Mouse (Mus musculus): ENCODE results near the gene Fstl4.

DNA sequence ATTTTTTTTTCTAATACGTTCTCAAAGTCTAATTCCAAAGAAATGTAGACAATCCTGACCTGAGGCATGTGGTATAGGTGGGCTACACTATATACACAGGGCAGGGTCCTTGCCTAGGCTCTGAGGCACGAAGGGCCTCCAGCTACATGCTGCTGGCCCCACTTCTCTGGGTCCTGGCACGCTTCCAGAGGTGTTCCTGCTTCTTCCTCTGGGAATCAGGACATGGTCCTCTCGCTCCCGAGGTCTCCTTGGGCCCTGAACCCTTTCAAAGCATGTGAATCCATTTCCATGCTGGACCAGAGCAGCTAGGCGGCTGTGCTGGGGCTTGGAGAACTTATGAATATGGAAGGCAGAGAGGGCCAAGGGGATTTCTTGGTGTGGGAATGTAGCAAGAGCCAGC, 292.3 kb downstream of the Fstl4 start:
- TF ChIP-seq GATA1 (IDR thresholded peaks at IDR 0.05; ENCODE audit: borderline replicate concordance, low read length) (no peak), FLI1 (IDR thresholded peaks at IDR 0.05; ENCODE audit: low read length) (no peak)

All from megakaryocyte, embryonic 14.5 days (primary cell).